Mouse (Mus musculus) limb, embryonic 12.5 days (tissue): ENCODE results near the gene Sugt1. TPM values are rescaled to one million over a fixed set of nuclear protein-coding genes. Genes with fewer than 3 reads are reported as not detected.

ENCODE experiments used
- ATAC-seq: fragments of 200-750 bp; cut with Nextera tagmentation; 2 replicates; pipeline ENCODE4 v1.8.0; 2017; ENCODE audit warnings: low read depth, moderate TSS enrichment; ENCODE audit not compliant: insufficient number of reproducible peaks, insufficient read depth, low FRiP score, low TSS enrichment
- H3K27ac ChIP-seq: fragments of 300-500 bp; sonication (generic); 2 replicates; pipeline ENCODE4 v1.5.1; 2016; ENCODE audit warnings: mild to moderate bottlenecking, moderate library complexity
- H3K27me3 ChIP-seq: fragments of 300-500 bp; sonication (generic); 2 replicates; pipeline ENCODE4 v1.6.1; 2016; ENCODE audit warnings: mild to moderate bottlenecking, moderate library complexity
- H3K36me3 ChIP-seq: fragments of 300-500 bp; sonication (generic); 2 replicates; pipeline ENCODE4 v1.6.1; 2016; ENCODE audit warnings: mild to moderate bottlenecking, moderate library complexity
- H3K4me1 ChIP-seq: fragments of 300-500 bp; sonication (generic); replicated peaks from 2 replicates; pipeline ENCODE4 v1.6.1; 2016
- H3K4me2 ChIP-seq: fragments of 300-500 bp; sonication (generic); 2 replicates; pipeline ENCODE4 v1.6.1; 2016; ENCODE audit warnings: mild to moderate bottlenecking, moderate library complexity
- H3K4me3 ChIP-seq: fragments of 300-500 bp; sonication (generic); replicated peaks from 2 replicates; pipeline ENCODE4 v1.5.1; 2016; ENCODE audit warnings: mild to moderate bottlenecking
- H3K9ac ChIP-seq: fragments of 300-500 bp; sonication (generic); replicated peaks from 2 replicates; pipeline ENCODE4 v1.6.1; 2016; ENCODE audit warnings: mild to moderate bottlenecking, moderate library complexity
- H3K9me3 ChIP-seq: fragments of 300-500 bp; sonication (generic); 2 replicates; pipeline ENCODE4 v1.6.1; 2016; ENCODE audit warnings: mild to moderate bottlenecking, moderate library complexity
- WGBS: fragments of 180-500 bp; shearing (Covaris S2); methylation state at CpG from one replicate; pipeline ENCODE4 v1.1.7; 2016; 5-methylcytosine and 5-hydroxymethylcytosine counted together
- microRNA-seq: library from miRNA; unstranded; fragments of <30 nt; microRNA quantifications from one replicate; pipeline ENCODE4, GENCODE M21; 2017
- polyA plus RNA-seq: library from polyadenylated mRNA; unstranded; fragments of >200 nt; fragmentation: Nextera tagmentation; extraction: Ambion mirVana; gene quantifications from 2 replicates; pipeline ENCODE4 v1.2.1, GENCODE M21; 2016

Gene Sugt1
- polyA plus RNA-seq, 1 experiment from 2014 or later, result 143 TPM

DNA sequence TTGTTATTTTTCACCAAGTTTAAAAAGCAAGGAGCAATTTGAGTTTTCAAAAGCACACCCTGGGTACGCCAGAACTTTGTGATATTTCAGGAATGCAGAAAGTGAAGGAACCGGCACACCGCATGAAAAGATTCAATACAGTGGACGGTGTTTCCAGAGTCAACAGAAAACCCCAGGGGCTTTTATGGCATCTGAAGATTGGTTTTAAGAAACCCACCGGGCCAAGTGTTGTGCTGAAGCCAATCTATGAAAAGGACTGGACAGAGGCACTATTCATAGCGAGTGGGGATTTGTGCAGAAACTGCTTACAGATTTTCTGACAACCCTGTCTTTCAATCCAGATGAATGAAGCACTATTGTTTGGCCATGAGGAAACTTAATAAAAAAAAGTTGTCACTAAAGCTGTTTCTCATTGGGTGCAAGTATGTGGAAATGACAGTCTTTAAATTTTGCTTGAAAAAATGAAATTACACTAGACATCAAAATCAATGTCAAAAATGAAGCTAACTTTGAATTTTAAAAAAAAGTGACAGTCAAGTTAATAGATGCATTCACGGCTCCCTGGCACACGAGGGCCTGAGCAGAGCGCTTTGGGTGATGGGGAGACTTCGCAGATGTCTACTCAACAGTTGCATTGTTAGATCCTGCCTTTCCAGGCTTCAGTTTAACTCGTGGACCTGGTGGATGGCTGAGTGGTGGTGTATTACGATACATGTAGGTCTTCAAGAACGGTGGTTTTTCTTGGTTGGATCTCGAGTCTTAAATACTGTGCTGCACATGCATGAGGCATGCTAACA is 90.6 kb downstream of the Sugt1 start:
- no peaks in the 10 kb centered on the region for H3K36me3 ChIP-seq
- H3K27me3 ChIP-seq, result no peaks in the 10 kb centered on the region
- no peak; the same call in 1 of the 2 replicates for ATAC-seq
- H3K9me3 ChIP-seq, result no peaks in the 10 kb centered on the region
- H3K4me3 ChIP-seq, result no peak overlapping the region
- H3K4me2 ChIP-seq, result peak overlapping the region; percentile 15; the same call in 1 of the 2 replicates
- peaks cover 19% of the 10 kb centered on the region for H3K4me1 ChIP-seq
- WGBS, result 56% methylated on average over 14 of the region's 14 CpGs
- no peak overlapping the region for H3K9ac ChIP-seq
- peak overlapping the region; percentile 85 for H3K27ac ChIP-seq

- Histone ChIP-seq H3K9ac (no peak overlapping the region), H3K4me1 (peaks cover 17% of the 10 kb centered on the region), H3K4me2 (no peak overlapping the region), H3K27ac (no peak overlapping the region), H3K27me3 (no peaks in the 10 kb centered on the region), H3K36me3 (no peaks in the 10 kb centered on the region), H3K4me3 (no peak overlapping the region), H3K9me3 (no peaks in the 10 kb centered on the region)
- WGBS, result 74% methylated on average over 5 of the region's 5 CpGs
- no peak for ATAC-seq
Measured at GRCm38 (mm10) chr14:79680652-79681051, 93.2 kb downstream of the Sugt1 start.

Small RNA genes within 50 kb of the gene (microRNA-seq; reads per million reads assigned to microRNA genes)
- not detected for gene Gm27857

Other genes starting within 250 kb of the Sugt1 start
- 56.6 and 60.0 TPM in 2 replicates for gene Naa16, start 196.9 kb upstream of the Sugt1 start, polyA plus RNA-seq
- gene Mtrf1, start 189.9 kb upstream of the Sugt1 start, polyA plus RNA-seq, result 11.0 and 12.7 TPM in 2 replicates
- 18.3 and 19.6 TPM in 2 replicates for gene Kbtbd7, start 161.2 kb upstream of the Sugt1 start, polyA plus RNA-seq
- gene Kbtbd6, start 135.9 kb upstream of the Sugt1 start, polyA plus RNA-seq, result 4.3 and 4.8 TPM in 2 replicates
- gene Elf1, start 106.5 kb upstream of the Sugt1 start, polyA plus RNA-seq, result 8.8 and 10.2 TPM in 2 replicates
- 48.6 and 53.2 TPM in 2 replicates for gene Wbp4, start 106.2 kb upstream of the Sugt1 start, polyA plus RNA-seq
- gene Cnmd, start 74.5 kb downstream of the Sugt1 start, polyA plus RNA-seq, result 25.1 and 34.2 TPM in 2 replicates
- 4.5 TPM in 2 replicates for gene Pcdh8, start 183.6 kb downstream of the Sugt1 start, polyA plus RNA-seq